8 mouse cellular contexts compared by ENCODE assay signal in genomic region chr2:166712310-166712709, GRCm38 (mm10). TPM values are rescaled to one million over a fixed set of nuclear protein-coding genes. Genes with fewer than 3 reads are reported as not detected.
DNase-seq lines count a peak whose midpoint lies in the region; ATAC-seq and TF ChIP-seq lines count a peak whose summit lies in the region.

No protein-coding gene starts in this region.

- no peak overlapping the region for H3K27ac ChIP-seq in kidney, postnatal 0 days
- no peak overlapping the region for H3K27ac ChIP-seq in hindbrain, embryonic 14.5 days
- H3K27ac ChIP-seq in midbrain, embryonic 14.5 days (replicated peaks; ENCODE audit: low read depth, low read length), result no peak overlapping the region

- no peak overlapping the region; the same call in 1 of the 2 replicates for H3K9ac ChIP-seq in kidney, postnatal 0 days (ENCODE audit: low read depth, low read length)
- peak overlapping the region; percentile 72 for H3K9ac ChIP-seq in hindbrain, embryonic 14.5 days
- peak overlapping the region; percentile 57; the same call in 1 of the 2 replicates for H3K9ac ChIP-seq in midbrain, embryonic 14.5 days (replicated peaks; ENCODE audit: low read length)

- H3K4me2 ChIP-seq in kidney, postnatal 0 days (ENCODE audit: low read length), result peak overlapping the region; percentile 97
- peak overlapping the region; percentile 78 for H3K4me2 ChIP-seq in hindbrain, embryonic 14.5 days (replicated peaks)
- peak overlapping the region; percentile 81 for H3K4me2 ChIP-seq in midbrain, embryonic 14.5 days (ENCODE audit: low read length)

- WGBS in kidney, postnatal 0 days, result 1% methylated on average over 3 of the region's 4 CpGs
- 0% methylated on average over 4 of the region's 4 CpGs for WGBS in hindbrain, embryonic 14.5 days
- WGBS in midbrain, embryonic 14.5 days, result 0% methylated on average over 4 of the region's 4 CpGs

- peak; percentile 46 for DNase-seq in kidney, postnatal 0 days (ENCODE audit: low spot score)
- no peak for DNase-seq in kidney, postnatal 4 days
- DNase-seq in brain, embryonic 14.5 days (ENCODE audit: low read depth), result peak; percentile 60
- no peak for DNase-seq in hindbrain, embryonic 14.5 days (ENCODE audit: low spot score)
- peak; percentile 49 for DNase-seq in midbrain, embryonic 14.5 days
- DNase-seq in right cerebral cortex, adult 2 months (ENCODE audit: low spot score in 2 of 2), result no peak
- DNase-seq in gastrocnemius, adult 8-10 months (ENCODE audit: low spot score in 2 of 2), result no peak
- no peak for DNase-seq in gastrocnemius, postnatal 4 days (ENCODE audit: low spot score in 2 of 2)

- no peak for TF ChIP-seq CTCF in kidney, postnatal 0 days (IDR thresholded peaks at IDR 0.05; ENCODE audit: low read depth)
- TF ChIP-seq CTCF in brain, embryonic 14.5 days (IDR thresholded peaks at IDR 0.05; ENCODE audit: borderline replicate concordance, extremely low read depth, insufficient read depth, insufficient read length), result no peak

- ATAC-seq in kidney, postnatal 0 days (replicated peaks; ENCODE audit: low FRiP score, low read depth), result no peak
- ATAC-seq in hindbrain, embryonic 14.5 days (ENCODE audit: low FRiP score), result no peak
- ATAC-seq in midbrain, embryonic 14.5 days (ENCODE audit: low FRiP score, low TSS enrichment), result no peak

- no peak for TF ChIP-seq POLR2A in brain, embryonic 14.5 days (IDR thresholded peaks at IDR 0.05; ENCODE audit: borderline replicate concordance, extremely low read depth, insufficient read depth, insufficient read length, poor library complexity, severe bottlenecking)

- H3K36me3 ChIP-seq in kidney, postnatal 0 days (ENCODE audit: insufficient read depth, low read length), result no peaks in the 10 kb centered on the region
- H3K36me3 ChIP-seq in hindbrain, embryonic 14.5 days (replicated peaks; ENCODE audit: control insufficient read depth, insufficient read depth), result no peaks in the 10 kb centered on the region
- H3K36me3 ChIP-seq in midbrain, embryonic 14.5 days (ENCODE audit: control insufficient read depth, insufficient read depth, low read length), result no peaks in the 10 kb centered on the region

- peak overlapping the region; percentile 77 for H3K4me3 ChIP-seq in kidney, postnatal 0 days (replicated peaks; ENCODE audit: low read depth, low read length)
- H3K4me3 ChIP-seq in hindbrain, embryonic 14.5 days (replicated peaks; ENCODE audit: low read length), result peak overlapping the region; percentile 71
- peak overlapping the region; percentile 64 for H3K4me3 ChIP-seq in midbrain, embryonic 14.5 days (replicated peaks; ENCODE audit: low read depth, low read length)

- H3K9me3 ChIP-seq in kidney, postnatal 0 days (replicated peaks; ENCODE audit: low read length), result no peaks in the 10 kb centered on the region
- no peaks in the 10 kb centered on the region for H3K9me3 ChIP-seq in hindbrain, embryonic 14.5 days (ENCODE audit: control insufficient read depth, low read length)
- no peaks in the 10 kb centered on the region for H3K9me3 ChIP-seq in midbrain, embryonic 14.5 days (ENCODE audit: control insufficient read depth, low read length)

- H3K4me1 ChIP-seq in kidney, postnatal 0 days (replicated peaks; ENCODE audit: insufficient read depth, low read length), result 0 out of 2 replicates have a peak, but pooled peaks cover 9% of the 10 kb centered on the region
- H3K4me1 ChIP-seq in hindbrain, embryonic 14.5 days (replicated peaks; ENCODE audit: control insufficient read depth, insufficient read depth, low read length), result peaks cover 33% of the 10 kb centered on the region
- H3K4me1 ChIP-seq in midbrain, embryonic 14.5 days (ENCODE audit: control insufficient read depth, insufficient read depth, low read length), result peaks cover 19% of the 10 kb centered on the region; the same call in 1 of the 2 replicates

- H3K27me3 ChIP-seq in kidney, postnatal 0 days (ENCODE audit: insufficient read depth, low read length), result no peaks in the 10 kb centered on the region
- no peaks in the 10 kb centered on the region for H3K27me3 ChIP-seq in hindbrain, embryonic 14.5 days (ENCODE audit: control insufficient read depth, insufficient read depth, low read length)
- no peaks in the 10 kb centered on the region for H3K27me3 ChIP-seq in midbrain, embryonic 14.5 days (ENCODE audit: control insufficient read depth, insufficient read depth, low read length)

RNA-seq across cellular contexts. Expression of gene Prex1, which starts 1.3 kb away (rescaled TPM):
- polyA plus RNA-seq in kidney, postnatal 0 days (2015; fragmentation: Nextera tagmentation; extraction: Ambion mirVana), result 9.6 and 9.8 TPM in 2 replicates
- polyA plus RNA-seq in brain, embryonic 14.5 days (2012; rRNA removed), result 49.4 and 55.7 TPM in 2 replicates
- polyA plus RNA-seq in hindbrain, embryonic 14.5 days (2014; fragmentation: Nextera tagmentation; extraction: Ambion mirVana), result 27.3 and 28.8 TPM in 2 replicates
- polyA plus RNA-seq in midbrain, embryonic 14.5 days (2014; fragmentation: Nextera tagmentation; extraction: Ambion mirVana), result 20.3 and 24.2 TPM in 2 replicates
- total RNA-seq in gastrocnemius, adult 8-10 months (2022), result 1 to 10 TPM; 3.2 to 3.8 (median 3.4) TPM
- total RNA-seq in gastrocnemius, postnatal 4 days (2021), result 10 to 100 TPM; 18.2 to 19.4 TPM

Comparison
In these comparisons a context has a peak if more than half of its experiments do, and no peak if none do; other contexts are left out.
1. DNase-seq: peak in kidney, postnatal 0 days (single experiment), brain, embryonic 14.5 days (single experiment) and midbrain, embryonic 14.5 days (single experiment); none in kidney, postnatal 4 days (0 of 2), hindbrain, embryonic 14.5 days (single experiment), right cerebral cortex, adult 2 months (0 of 2), gastrocnemius, adult 8-10 months (0 of 2) and gastrocnemius, postnatal 4 days (0 of 2).
2. Peak in every context shown above with its lines, with median percentiles within 50 percentile points of each other: H3K4me2 ChIP-seq and H3K4me3 ChIP-seq.